Mouse (Mus musculus) adipocyte (in vitro differentiated cells): ENCODE measurements around the gene Crebl2.

Experiments used
- DNase-seq: peaks from one replicate; pipeline ENCODE4 v3.0.0-alpha.2; 2016; ENCODE audit warnings: low spot score

Gene Crebl2

DNA sequence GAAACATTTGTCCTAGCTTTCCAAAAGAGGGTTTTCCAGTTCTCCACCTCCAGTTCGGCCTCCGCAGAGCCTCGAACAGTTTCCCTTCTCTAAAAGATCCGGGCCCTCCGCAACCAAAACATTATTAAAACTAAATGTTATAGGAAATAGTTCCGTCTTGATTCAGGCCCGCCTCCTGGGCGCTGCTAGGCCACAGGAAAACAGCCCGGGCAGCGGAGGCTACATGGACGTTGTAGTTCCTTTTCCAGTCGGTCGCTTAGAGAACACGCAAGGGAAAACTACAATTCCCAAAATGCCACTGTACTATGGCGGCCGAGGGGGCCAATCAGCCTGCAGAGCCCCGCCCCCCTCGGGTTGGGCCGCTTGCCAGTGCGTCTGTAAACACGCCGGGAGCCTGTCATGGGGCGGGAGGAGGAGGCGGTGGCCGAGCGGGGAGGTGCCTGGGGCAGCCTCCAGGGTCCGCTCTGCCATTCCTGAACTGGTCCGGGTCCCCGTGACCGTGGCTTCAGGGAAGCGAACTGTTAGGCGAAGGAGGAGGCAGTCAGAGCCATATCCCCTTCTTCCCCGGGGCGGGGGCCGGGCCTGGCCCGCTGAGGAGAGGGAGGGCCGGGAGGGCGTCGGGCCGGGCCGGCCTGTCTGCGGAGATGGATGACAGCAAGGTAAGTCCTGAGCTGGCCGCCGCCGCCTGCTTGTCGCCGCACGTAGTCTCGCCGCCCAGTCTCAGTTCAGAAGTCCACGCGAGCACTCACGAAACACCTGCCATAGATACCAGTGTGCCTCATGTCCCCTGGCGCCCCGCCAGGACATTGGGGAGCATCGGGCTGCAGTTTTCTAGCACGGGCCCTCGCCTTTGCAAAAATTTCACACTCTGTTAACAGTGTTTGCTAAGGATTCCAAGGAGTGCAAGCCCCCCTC lies at the start of gene Crebl2:
Gene Crebl2, plus strand, starts transcription at position 369 of the 915 bp plus-strand sequence.
- peak; percentile 99 for DNase-seq

GRCm38 (mm10) chr6:134781494-134781913 lies 48.5 kb upstream of the Crebl2 start:
- no peak for DNase-seq

GRCm38 (mm10) chr6:134782900-134783299 lies 47.1 kb upstream of the Crebl2 start:
- no peak for DNase-seq

DNA sequence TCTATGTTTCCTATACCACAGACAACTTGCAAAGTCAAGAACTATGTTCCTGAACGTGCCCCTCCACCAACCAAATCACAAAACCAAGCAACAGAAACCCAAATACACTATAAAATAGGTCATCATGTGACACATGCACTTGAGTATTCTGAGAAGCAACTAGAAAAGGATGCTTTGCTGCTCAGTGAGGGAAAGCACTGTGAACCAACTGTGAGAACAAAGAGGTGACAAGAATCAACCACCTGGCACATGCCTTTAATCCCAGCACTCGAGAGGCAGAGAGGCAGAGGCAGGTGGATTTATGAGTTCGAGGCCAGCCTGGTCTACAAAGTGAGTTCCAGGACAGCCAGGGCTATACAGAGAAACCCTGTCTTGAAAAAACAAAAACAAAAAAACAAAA lies 43.5 kb upstream of the Crebl2 start:
- DNase-seq, result no peak

DNA sequence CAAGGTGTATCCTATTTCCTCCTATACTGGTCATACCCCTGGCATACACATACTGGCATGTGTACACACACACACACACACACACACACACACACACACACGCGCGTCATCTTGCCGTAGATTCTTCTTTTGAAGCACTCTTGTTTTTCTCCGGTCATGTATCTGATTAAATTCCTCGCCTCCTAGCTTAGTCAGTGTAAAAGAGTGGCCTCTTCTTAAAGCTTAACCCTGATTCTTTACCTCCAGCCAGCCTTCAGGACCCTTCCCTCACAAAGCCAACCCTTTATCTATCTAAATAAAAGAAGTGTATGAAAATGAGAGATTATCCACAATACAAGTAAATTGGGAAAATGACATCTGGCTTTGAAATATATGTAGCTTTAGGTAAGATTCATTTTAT lies 40.9 kb upstream of the Crebl2 start:
- no peak for DNase-seq

- peak; percentile 56 for DNase-seq
Observed at GRCm38 (mm10) chr6:134791251-134792118, 38.5 kb upstream of the Crebl2 start.

- DNase-seq, result peak; percentile 98
Observed at GRCm38 (mm10) chr6:134792141-134793045, 37.6 kb upstream of the Crebl2 start, which contains the start of gene Dusp16. TSS of gene Dusp16 (minus strand) at chr6:134792625.

GRCm38 (mm10) chr6:134793046-134793806 lies 36.7 kb upstream of the Crebl2 start:
- no peak for DNase-seq

- peak; percentile 40 for DNase-seq
Observed at GRCm38 (mm10) chr6:134793911-134794520, 35.9 kb upstream of the Crebl2 start.

DNA sequence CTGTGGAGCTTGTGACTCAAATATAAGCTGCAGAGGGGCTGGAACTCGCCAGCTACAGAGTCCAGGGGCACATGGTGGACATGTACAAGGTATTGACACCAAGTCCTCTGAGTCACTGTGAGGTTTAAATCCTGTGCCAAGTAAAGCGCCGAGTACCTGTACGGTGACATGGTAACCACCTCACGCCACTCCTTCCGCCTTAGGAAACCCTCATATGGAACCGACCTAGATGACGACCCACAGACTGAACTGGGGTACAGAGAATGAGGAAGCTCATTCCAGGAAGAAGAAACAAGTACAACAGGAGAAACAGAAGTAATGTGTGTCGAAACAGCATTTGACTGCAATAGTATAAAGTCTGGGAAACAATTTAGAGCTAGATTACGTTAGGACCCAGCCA lies 33.7 kb upstream of the Crebl2 start:
- DNase-seq, result no peak

DNA sequence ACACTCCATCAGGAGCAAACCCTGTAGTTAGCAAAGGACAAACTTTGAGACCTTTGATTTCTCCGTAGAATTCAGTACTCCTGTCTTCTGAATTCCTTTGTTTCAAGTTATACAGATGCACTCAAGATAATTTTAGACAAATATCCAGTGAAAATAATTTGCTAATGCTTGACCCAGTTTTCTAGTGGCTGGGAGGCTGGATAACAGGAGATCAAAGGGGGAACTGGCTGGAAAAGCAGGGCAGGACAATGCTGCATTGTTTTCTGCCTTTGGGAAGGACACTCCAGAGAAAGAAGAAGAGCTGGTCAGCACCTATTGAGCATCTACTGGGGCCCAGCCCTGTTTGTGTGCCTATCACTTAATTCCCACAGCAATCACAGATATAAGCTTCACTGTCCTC lies 28.5 kb upstream of the Crebl2 start:
- no peak for DNase-seq

GRCm38 (mm10) chr6:134802641-134803043 lies 27.3 kb upstream of the Crebl2 start:
- DNase-seq, result peak; percentile 77

DNA sequence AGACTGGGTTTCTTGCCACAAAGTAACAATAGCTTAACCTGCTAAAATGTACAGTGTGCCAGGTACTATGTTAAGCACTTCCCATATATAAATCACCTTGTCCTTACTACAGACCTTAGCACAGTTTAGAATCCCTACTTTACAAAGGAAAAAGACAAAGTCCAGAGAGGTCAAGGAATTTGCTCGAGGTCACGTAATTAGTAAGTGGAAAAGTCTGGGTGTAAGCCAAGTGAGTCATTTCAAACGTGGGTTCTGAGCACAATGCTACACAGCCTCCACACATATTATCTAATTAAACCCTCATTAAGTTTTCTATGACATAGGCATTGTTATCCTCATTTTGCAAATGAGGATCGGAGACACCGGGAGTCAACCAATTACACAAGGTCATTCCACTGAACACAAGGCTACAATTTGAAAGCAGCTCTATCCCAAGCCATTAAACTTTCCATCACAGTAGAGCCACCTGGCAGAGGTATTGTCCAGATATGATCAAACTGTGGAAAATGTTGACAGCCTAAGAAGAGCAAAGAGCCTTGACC lies 25.1 kb upstream of the Crebl2 start:
- no peak for DNase-seq

- DNase-seq, result no peak
Observed at GRCm38 (mm10) chr6:134806130-134806529, 23.8 kb upstream of the Crebl2 start.

GRCm38 (mm10) chr6:134807091-134807490 lies 22.9 kb upstream of the Crebl2 start:
- DNase-seq, result no peak

DNA sequence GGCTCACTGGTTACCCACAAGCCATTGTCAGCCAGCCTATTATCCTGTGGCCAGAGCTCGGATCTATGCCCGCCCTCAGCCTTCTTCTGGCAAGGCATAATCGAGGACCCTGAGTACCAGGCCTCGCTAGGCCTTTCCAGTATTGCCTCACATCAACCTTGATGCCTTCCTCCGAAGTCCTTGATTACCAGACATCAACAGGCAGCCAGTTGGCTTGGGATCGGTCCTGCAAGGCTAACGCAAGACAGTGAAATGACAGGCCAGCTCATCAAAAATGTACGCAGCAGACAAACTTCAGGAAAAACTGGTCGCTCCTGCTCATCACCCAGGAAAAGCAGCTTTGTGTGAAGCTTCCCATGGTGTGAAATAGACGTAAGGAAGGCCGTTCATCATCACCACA lies 22.2 kb upstream of the Crebl2 start:
- DNase-seq, result no peak

DNA sequence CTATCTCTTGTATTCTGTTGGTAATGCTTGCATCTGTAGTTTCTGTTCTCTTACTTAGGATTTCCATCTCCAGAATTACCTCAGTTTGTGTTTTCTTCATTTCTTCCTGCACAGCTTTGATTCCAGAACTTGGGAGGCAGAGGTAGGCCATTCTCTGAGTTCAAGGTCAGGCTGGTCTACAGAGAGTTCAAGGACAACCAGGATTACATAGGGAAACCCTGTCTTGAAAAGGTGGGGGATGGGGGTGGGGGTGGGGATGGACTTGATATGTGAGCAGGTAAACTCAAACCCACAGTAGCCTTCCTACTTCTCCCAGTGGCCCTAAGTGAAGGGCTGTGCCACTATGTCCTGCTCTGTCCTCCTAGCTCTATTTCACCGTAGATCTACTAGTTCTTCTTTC lies 16.9 kb upstream of the Crebl2 start:
- DNase-seq, result no peak

DNA sequence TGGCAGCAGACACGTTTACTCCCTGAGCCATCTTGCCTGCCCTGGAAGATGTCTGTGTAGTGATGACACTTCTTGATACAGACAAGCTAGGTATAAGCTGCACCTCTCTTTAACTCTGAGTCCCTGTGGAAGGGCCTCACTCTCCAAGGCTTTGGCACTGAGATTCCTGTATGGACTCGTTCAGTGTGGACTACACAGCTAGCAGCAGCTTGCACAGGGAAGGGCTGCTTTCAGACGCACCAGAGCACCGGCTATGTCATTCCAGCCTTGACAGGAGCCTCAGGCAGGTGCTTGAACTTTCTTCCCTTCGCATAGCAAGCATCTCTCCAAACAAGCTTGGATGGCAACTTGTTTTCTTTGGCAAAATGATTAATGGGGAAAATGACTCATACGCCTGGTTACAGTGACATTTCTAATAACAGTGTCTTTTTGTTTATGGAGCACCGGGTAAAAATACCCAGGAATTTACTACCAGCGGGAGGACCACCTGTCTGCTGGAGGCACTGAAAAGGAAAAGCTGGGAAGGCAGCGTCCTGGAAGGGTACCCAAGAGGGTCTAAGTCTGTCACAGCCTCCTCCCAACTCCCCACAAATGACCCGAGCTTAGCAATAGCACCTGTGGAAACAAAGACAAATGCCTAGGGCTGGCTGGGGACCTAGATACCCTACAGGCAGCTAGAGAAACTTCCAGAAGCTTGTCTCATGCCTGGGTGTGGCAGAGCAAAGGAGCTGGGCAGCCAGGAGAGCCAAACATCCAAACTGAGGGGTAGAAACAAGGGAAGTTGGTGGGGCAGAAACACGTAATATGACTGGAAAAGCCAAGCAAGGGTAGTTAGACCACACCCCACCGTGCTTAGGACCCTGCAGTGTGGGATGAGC lies 12.7 kb upstream of the Crebl2 start:
- DNase-seq, result peak; percentile 46

- DNase-seq, result no peak
Observed at GRCm38 (mm10) chr6:134819741-134820140, 10.2 kb upstream of the Crebl2 start.
